Mouse (Mus musculus) bone marrow, adult 2 months (tissue): ENCODE results near the gene 1700003F12Rik.

Source experiments
- CTCF ChIP-seq: fragments of 200-500 bp; IDR thresholded peaks from 2 replicates; pipeline ENCODE4 v1.5.1; 2011; ENCODE audit warnings: low read length, control low read depth; ENCODE audit not compliant: control insufficient read depth, insufficient read depth
- POLR2A ChIP-seq: fragments of 200-500 bp; IDR thresholded peaks from 2 replicates; pipeline ENCODE4 v1.6.1; 2011; ENCODE audit warnings: low read depth, mild to moderate bottlenecking, control low read depth, low read length, borderline replicate concordance; ENCODE audit not compliant: control insufficient read depth

- TF ChIP-seq POLR2A (no peak), CTCF (no peak)
Observed at GRCm38 (mm10) chr2:154534704-154535270, 12.1 kb upstream of the 1700003F12Rik start.
